In genomic region chr3:14860291-14860690, GRCm38 (mm10) we compare ENCODE assay signal across 34 mouse cellular contexts. TPM values are rescaled to one million over a fixed set of nuclear protein-coding genes. Genes with fewer than 3 reads are reported as not detected.
DNase-seq lines count a peak whose midpoint lies in the region; ATAC-seq and TF ChIP-seq lines count a peak whose summit lies in the region.
"Had no signal": no experiment of that assay in that cellular context is flagged by ENCODE, and none has a peak within 500 bp of the region (broad histone marks: within the 10 kb centered on the region; RNA-seq: fewer than 3 reads in every experiment).

No protein-coding gene starts in this region.

- H3K9ac ChIP-seq in liver, adult 2 months (ENCODE audit: low read depth, low read length) = no peak overlapping the region
- H3K9ac ChIP-seq in liver, postnatal 0 days (replicated peaks) = no peak overlapping the region
- H3K9ac ChIP-seq: embryonic facial prominence, embryonic 13.5 days; forebrain, embryonic 15.5 days; heart, embryonic 13.5 days; hindbrain, embryonic 15.5 days; limb, embryonic 15.5 days; liver, embryonic 15.5 days; lung, embryonic 15.5 days; midbrain, embryonic 12.5 days; neural tube, embryonic 15.5 days had no signal

- no peak for TF ChIP-seq EP300 in liver, postnatal 0 days (IDR thresholded peaks at IDR 0.05; ENCODE audit: low read depth)

- TF ChIP-seq POLR2A in liver, adult 2 months (IDR thresholded peaks at IDR 0.05; ENCODE audit: extremely low read depth, insufficient read depth, low read length) = no peak

- H3K4me1 ChIP-seq in liver, adult 2 months (ENCODE audit: control insufficient read depth, insufficient read depth, low read length) = peaks cover 7% of the 10 kb centered on the region
- 0 out of 2 replicates have a peak, but pooled peaks cover 6% of the 10 kb centered on the region for H3K4me1 ChIP-seq in liver, postnatal 0 days (ENCODE audit: insufficient read depth)
- H3K4me1 ChIP-seq: liver, embryonic 15.5 days had no signal

- peak; percentile 20 to 24 for DNase-seq in cerebellum, postnatal 36 days
- no peak for DNase-seq in cerebellum, adult 18-20 months
- DNase-seq in liver, adult 2 months (ENCODE audit: extremely low read depth, low read depth, low spot score) = peak; percentile 77
- DNase-seq in liver, postnatal 0 days = no peak
- peak; percentile 57 for DNase-seq in gastrocnemius, postnatal 14 days
- DNase-seq in skeletal muscle tissue, adult 2 months (ENCODE audit: low read depth, low spot score) = peak; percentile 89
- no peak for DNase-seq in urinary bladder, adult 2 months (ENCODE audit: low spot score)
- DNase-seq: adrenal gland, adult 8-10 months; B cell, adult 2 months; cerebellum, adult 11 months; heart, postnatal 10 days; kidney, adult 2 months; kidney, postnatal 4 days; lung, postnatal 36 days; right cerebral cortex, postnatal 25 days; spleen, adult 18-20 months; thymus, postnatal 14 days had no signal

- no peaks in the 10 kb centered on the region for H3K27me3 ChIP-seq in liver, adult 2 months (ENCODE audit: control insufficient read depth, insufficient read depth, low read length)
- no peaks in the 10 kb centered on the region for H3K27me3 ChIP-seq in liver, postnatal 0 days (ENCODE audit: insufficient read depth, low read length)
- H3K27me3 ChIP-seq: forebrain, embryonic 15.5 days; heart, embryonic 13.5 days; hindbrain, embryonic 15.5 days; limb, embryonic 15.5 days; lung, embryonic 15.5 days; midbrain, embryonic 12.5 days; neural tube, embryonic 15.5 days had no signal

- WGBS in liver, adult 2 months = 12% methylated on average over 3 of the region's 3 CpGs
- 75% methylated on average over 3 of the region's 3 CpGs for WGBS in liver, postnatal 0 days (ENCODE audit: insufficient replicate concordance)

- 0 out of 2 replicates have a peak, but pooled peaks cover 2% of the 10 kb centered on the region for H3K36me3 ChIP-seq in liver, adult 2 months (ENCODE audit: control insufficient read depth, insufficient read depth, low read length)
- H3K36me3 ChIP-seq in liver, postnatal 0 days (replicated peaks; ENCODE audit: insufficient read depth, low read length) = no peaks in the 10 kb centered on the region
- H3K36me3 ChIP-seq: embryonic facial prominence, embryonic 13.5 days; forebrain, embryonic 10.5 days; forebrain, embryonic 15.5 days; heart, embryonic 13.5 days; hindbrain, embryonic 15.5 days; limb, embryonic 10.5 days; limb, embryonic 15.5 days; liver, embryonic 15.5 days; lung, embryonic 15.5 days; midbrain, embryonic 12.5 days; neural tube, embryonic 15.5 days had no signal

- H3K27ac ChIP-seq in liver, adult 2 months (replicated peaks; ENCODE audit: insufficient read depth, low read depth, low read length) = 0 out of 2 replicates have a peak overlapping the region, but pooled peaks have one; percentile 1
- H3K27ac ChIP-seq in liver, postnatal 0 days (ENCODE audit: low read depth) = no peak overlapping the region
- H3K27ac ChIP-seq: embryonic facial prominence, embryonic 13.5 days; forebrain, embryonic 10.5 days; forebrain, embryonic 15.5 days; heart, embryonic 13.5 days; hindbrain, embryonic 15.5 days; limb, embryonic 10.5 days; limb, embryonic 15.5 days; liver, embryonic 15.5 days; lung, embryonic 15.5 days; midbrain, embryonic 12.5 days; neural tube, embryonic 15.5 days had no signal

- ATAC-seq in liver, postnatal 0 days = no peak
- ATAC-seq: forebrain, embryonic 15.5 days had no signal

- H3K79me2 ChIP-seq in liver, adult 2 months (ENCODE audit: control insufficient read depth, insufficient read depth, low read length) = no peaks in the 10 kb centered on the region

- TF ChIP-seq CTCF in liver, adult 2 months (IDR thresholded peaks at IDR 0.05; ENCODE audit: low read depth, low read length) = no peak
- no peak for TF ChIP-seq CTCF in liver, postnatal 0 days (IDR thresholded peaks at IDR 0.05; ENCODE audit: low read depth)

- no peak overlapping the region for H3K4me2 ChIP-seq in liver, postnatal 0 days (ENCODE audit: low read depth, low read length)
- H3K4me2 ChIP-seq: embryonic facial prominence, embryonic 13.5 days; forebrain, embryonic 15.5 days; heart, embryonic 13.5 days; hindbrain, embryonic 15.5 days; limb, embryonic 15.5 days; liver, embryonic 15.5 days; lung, embryonic 15.5 days; midbrain, embryonic 12.5 days; neural tube, embryonic 15.5 days had no signal

- intact Hi-C loops in gastrocnemius, postnatal 14 days (cut with DNase I; ENCODE audit: low total_unique reads) = no loop called here

- H3K4me3 ChIP-seq in liver, adult 2 months (ENCODE audit: insufficient read depth, low read depth, low read length) = no peak overlapping the region
- no peak overlapping the region for H3K4me3 ChIP-seq in liver, postnatal 0 days (ENCODE audit: low read depth, low read length)
- H3K4me3 ChIP-seq: embryonic facial prominence, embryonic 13.5 days; forebrain, embryonic 10.5 days; forebrain, embryonic 15.5 days; heart, embryonic 13.5 days; hindbrain, embryonic 15.5 days; limb, embryonic 10.5 days; limb, embryonic 15.5 days; liver, embryonic 15.5 days; lung, embryonic 15.5 days; midbrain, embryonic 12.5 days; neural tube, embryonic 15.5 days had no signal

- H3K9me3 ChIP-seq in liver, postnatal 0 days (ENCODE audit: low read length) = no peaks in the 10 kb centered on the region
- H3K9me3 ChIP-seq: embryonic facial prominence, embryonic 13.5 days; forebrain, embryonic 10.5 days; forebrain, embryonic 15.5 days; heart, embryonic 13.5 days; hindbrain, embryonic 15.5 days; limb, embryonic 10.5 days; limb, embryonic 15.5 days; liver, embryonic 15.5 days; lung, embryonic 15.5 days; midbrain, embryonic 12.5 days; neural tube, embryonic 15.5 days had no signal

RNA-seq across cellular contexts. Expression of gene Car3, which starts 3.0 kb away (rescaled TPM):
- total RNA-seq in liver, adult 2 months (2014; rRNA removed) = 1,504 and 1,617 TPM in 2 replicates
- polyA plus RNA-seq in liver, adult 2 months (2012; rRNA removed) = 1,802 and 2,250 TPM in 2 replicates
- polyA plus RNA-seq in liver, postnatal 0 days (2015; fragmentation: Nextera tagmentation; extraction: Ambion mirVana) = 38.8 and 39.0 TPM in 2 replicates
- 100 to 1,000 TPM; 553 to 694 TPM for total RNA-seq in gastrocnemius, postnatal 14 days (2021)
- polyA plus RNA-seq in urinary bladder, adult 2 months (2012; rRNA removed) = 476 and 674 TPM in 2 replicates

RNA-seq across cellular contexts. Expression of gene Car2, which starts 25.8 kb away (rescaled TPM):
- 10.7 and 13.5 TPM in 2 replicates for total RNA-seq in liver, adult 2 months (2014; rRNA removed)
- 32.8 and 37.5 TPM in 2 replicates for polyA plus RNA-seq in liver, adult 2 months (2012; rRNA removed)
- polyA plus RNA-seq in liver, postnatal 0 days (2015; fragmentation: Nextera tagmentation; extraction: Ambion mirVana) = 901 and 980 TPM in 2 replicates
- total RNA-seq in gastrocnemius, postnatal 14 days (2021) = 1 to 10 TPM; 7.2 to 8.4 TPM
- 18.4 and 21.6 TPM in 2 replicates for polyA plus RNA-seq in urinary bladder, adult 2 months (2012; rRNA removed)

RNA-seq across cellular contexts. Expression of gene Car1, which starts 52.1 kb away (rescaled TPM):
- total RNA-seq in liver, adult 2 months (2014; rRNA removed) = 8.3 and 11.2 TPM in 2 replicates
- 8.1 and 9.3 TPM in 2 replicates for polyA plus RNA-seq in liver, adult 2 months (2012; rRNA removed)
- polyA plus RNA-seq in liver, postnatal 0 days (2015; fragmentation: Nextera tagmentation; extraction: Ambion mirVana) = 74.1 and 78.4 TPM in 2 replicates
- total RNA-seq in gastrocnemius, postnatal 14 days (2021) = not detected
- 0.21 TPM in 2 replicates for polyA plus RNA-seq in urinary bladder, adult 2 months (2012; rRNA removed)
- total RNA-seq: heart, adult 8-10 months; heart, postnatal 10 days; layer of hippocampus, adult 8-10 months; layer of hippocampus, postnatal 25 days had no signal
- polyA plus RNA-seq: forebrain, embryonic 15.5 days; frontal cortex, adult 2 months; hindbrain, embryonic 15.5 days; intestine, embryonic 14.5 days; kidney, embryonic 16.5 days; limb, embryonic 10.5 days; midbrain, embryonic 12.5 days; neural tube, embryonic 15.5 days had no signal

Comparison
In these comparisons a context has a peak if more than half of its experiments do, and no peak if none do; other contexts are left out.
1. DNase-seq: peak in cerebellum, postnatal 36 days (2 of 2), liver, adult 2 months (single experiment), gastrocnemius, postnatal 14 days (single experiment) and skeletal muscle tissue, adult 2 months (single experiment); none in cerebellum, adult 18-20 months (0 of 2), liver, postnatal 0 days (single experiment) and urinary bladder, adult 2 months (single experiment).
2. RNA of gene Car3, which starts 3.0 kb away (polyA plus RNA-seq): 1,802 to 2,250 TPM in liver, adult 2 months and 476 to 674 TPM in urinary bladder, adult 2 months; 38.8 to 39.0 TPM in liver, postnatal 0 days; every median in the first group is over 10 times any median in the second.
3. RNA of gene Car2, which starts 25.8 kb away (polyA plus RNA-seq): 901 to 980 TPM in liver, postnatal 0 days; 32.8 to 37.5 TPM in liver, adult 2 months and 18.4 to 21.6 TPM in urinary bladder, adult 2 months; every median in the first group is over 10 times any median in the second.